Mouse (Mus musculus) lung, adult 2 months (tissue): Measurements from ENCODE around the gene Dtnb.

Experiments
- CTCF ChIP-seq: fragments of 200-500 bp; IDR thresholded peaks from 2 replicates; pipeline ENCODE4 v1.5.1; 2011; ENCODE audit warnings: mild to moderate bottlenecking, low read length, control low read depth; ENCODE audit not compliant: insufficient read depth
- POLR2A ChIP-seq: fragments of 200-500 bp; IDR thresholded peaks from 2 replicates; pipeline ENCODE4 v1.6.1; 2011; ENCODE audit warnings: low read depth, mild to moderate bottlenecking, control low read depth, low read length, borderline replicate concordance; ENCODE audit errors: extremely low read depth

DNA sequence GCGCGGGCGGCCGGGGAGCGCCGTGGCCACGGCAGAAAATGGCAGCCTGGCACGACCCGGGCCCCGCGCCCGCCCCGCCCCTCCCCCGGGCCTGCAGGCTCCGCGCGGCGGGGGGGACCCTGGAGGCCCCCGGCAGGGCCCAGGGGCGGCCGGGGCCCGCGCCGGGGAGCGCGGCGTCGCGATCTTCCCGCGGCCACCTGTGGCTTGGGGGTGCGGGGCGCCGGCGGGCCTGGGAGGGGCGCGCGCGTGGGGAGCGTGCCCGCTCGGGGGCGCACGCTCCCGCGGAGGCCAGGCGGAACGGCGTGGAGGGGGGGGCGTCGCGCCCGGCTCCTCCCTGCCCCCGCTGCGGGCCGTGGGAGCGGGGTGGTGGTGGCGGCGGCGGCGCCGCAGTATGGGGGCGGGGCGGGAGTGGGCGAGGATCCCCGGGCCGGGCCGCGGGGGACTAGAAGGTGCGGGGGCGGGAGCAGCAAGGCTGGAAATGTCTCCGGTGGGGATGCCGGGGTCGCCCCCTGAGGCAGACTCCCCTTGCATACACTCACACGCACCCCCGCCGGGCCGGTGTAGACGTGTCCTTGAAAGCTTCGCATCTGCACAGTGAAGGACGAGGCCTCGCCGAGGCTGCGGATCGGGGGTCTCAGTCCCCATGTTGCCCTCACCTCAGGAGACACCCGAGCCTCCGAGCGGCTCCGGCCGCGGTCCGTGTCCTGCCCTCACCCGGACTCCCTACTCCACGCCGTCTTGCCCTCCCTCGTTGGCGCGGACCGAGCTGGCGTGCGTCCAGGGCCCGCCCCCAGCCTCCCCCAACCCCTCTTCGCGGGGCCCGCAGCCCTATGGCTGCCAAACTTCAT lies 235.6 kb downstream of the Dtnb start:
- TF ChIP-seq CTCF (no peak), POLR2A (no peak)
